Comparison of ENCODE assay signal across 32 mouse cellular contexts in genomic region chr8:72132417-72132816, GRCm38 (mm10). TPM values are rescaled to one million over a fixed set of nuclear protein-coding genes. Genes with fewer than 3 reads are reported as not detected.
DNase-seq lines count a peak whose midpoint lies in the region; ATAC-seq and TF ChIP-seq lines count a peak whose summit lies in the region.
"Had no signal": no experiment of that assay in that cellular context is flagged by ENCODE, and none has a peak within 500 bp of the region (broad histone marks: within the 10 kb centered on the region; RNA-seq: fewer than 3 reads in every experiment).

No protein-coding gene starts in this region.

- ATAC-seq in heart, embryonic 15.5 days (replicated peaks; ENCODE audit: insufficient number of reproducible peaks, insufficient read depth, low FRiP score, low read depth) = no peak
- ATAC-seq in lung, embryonic 14.5 days (ENCODE audit: insufficient read depth) = no peak
- no peak for ATAC-seq in neural tube, embryonic 13.5 days (ENCODE audit: low read depth)
- ATAC-seq in neural tube, embryonic 15.5 days (ENCODE audit: low FRiP score) = no peak
- ATAC-seq: forebrain, embryonic 16.5 days; hindbrain, embryonic 16.5 days; midbrain, embryonic 15.5 days had no signal

- H3K27me3 ChIP-seq in heart, embryonic 15.5 days = no peaks in the 10 kb centered on the region
- no peaks in the 10 kb centered on the region for H3K27me3 ChIP-seq in lung, embryonic 14.5 days (ENCODE audit: insufficient read depth, low read length)
- H3K27me3 ChIP-seq in neural tube, embryonic 13.5 days = no peaks in the 10 kb centered on the region
- H3K27me3 ChIP-seq in neural tube, embryonic 15.5 days (replicated peaks) = no peaks in the 10 kb centered on the region
- H3K27me3 ChIP-seq: embryonic facial prominence, embryonic 13.5 days; limb, embryonic 13.5 days; midbrain, embryonic 15.5 days had no signal

- no peaks in the 10 kb centered on the region for H3K9me3 ChIP-seq in heart, embryonic 15.5 days (replicated peaks)
- H3K9me3 ChIP-seq in lung, embryonic 14.5 days (ENCODE audit: low read depth, low read length) = no peaks in the 10 kb centered on the region
- H3K9me3 ChIP-seq in neural tube, embryonic 13.5 days = no peaks in the 10 kb centered on the region
- H3K9me3 ChIP-seq in neural tube, embryonic 15.5 days (replicated peaks) = no peaks in the 10 kb centered on the region
- H3K9me3 ChIP-seq: embryonic facial prominence, embryonic 13.5 days; heart, embryonic 10.5 days; limb, embryonic 13.5 days; midbrain, embryonic 10.5 days; midbrain, embryonic 15.5 days had no signal

- H3K9ac ChIP-seq in heart, embryonic 15.5 days = no peak overlapping the region
- H3K9ac ChIP-seq in lung, embryonic 14.5 days = no peak overlapping the region
- H3K9ac ChIP-seq in neural tube, embryonic 13.5 days = no peak overlapping the region
- no peak overlapping the region for H3K9ac ChIP-seq in neural tube, embryonic 15.5 days (replicated peaks)
- H3K9ac ChIP-seq: embryonic facial prominence, embryonic 13.5 days; limb, embryonic 13.5 days; midbrain, embryonic 15.5 days had no signal

- H3K27ac ChIP-seq in heart, embryonic 15.5 days = peak overlapping the region; percentile 99; the same call in 1 of the 2 replicates
- H3K27ac ChIP-seq in lung, embryonic 14.5 days (ENCODE audit: low read depth) = peak overlapping the region; percentile 43; the same call in 1 of the 2 replicates
- peak overlapping the region; percentile 33; the same call in 1 of the 2 replicates for H3K27ac ChIP-seq in neural tube, embryonic 13.5 days (replicated peaks)
- H3K27ac ChIP-seq in neural tube, embryonic 15.5 days (replicated peaks) = no peak overlapping the region
- H3K27ac ChIP-seq: layer of hippocampus, adult 2 months; left cerebral cortex, adult 2 months; limb, embryonic 13.5 days; macrophage; midbrain, embryonic 10.5 days; midbrain, embryonic 15.5 days had no signal

- H3K4me1 ChIP-seq in heart, embryonic 15.5 days (replicated peaks) = peaks cover 34% of the 10 kb centered on the region
- H3K4me1 ChIP-seq in lung, embryonic 14.5 days (ENCODE audit: insufficient read depth) = peaks cover 2% of the 10 kb centered on the region; the same call in 1 of the 2 replicates
- peaks cover 23% of the 10 kb centered on the region for H3K4me1 ChIP-seq in neural tube, embryonic 13.5 days (replicated peaks)
- peaks cover 16% of the 10 kb centered on the region for H3K4me1 ChIP-seq in neural tube, embryonic 15.5 days

- WGBS in heart, embryonic 15.5 days = 79% methylated on average over 1 of the region's 1 CpGs
- WGBS in lung, embryonic 14.5 days = 63% methylated on average over 1 of the region's 1 CpGs
- 79% methylated on average over 1 of the region's 1 CpGs for WGBS in neural tube, embryonic 13.5 days
- WGBS in neural tube, embryonic 15.5 days = 100% methylated on average over 1 of the region's 1 CpGs

- no peak overlapping the region for H3K4me3 ChIP-seq in heart, embryonic 15.5 days
- no peak overlapping the region for H3K4me3 ChIP-seq in lung, embryonic 14.5 days (ENCODE audit: low read depth, low read length)
- H3K4me3 ChIP-seq in neural tube, embryonic 13.5 days = no peak overlapping the region
- H3K4me3 ChIP-seq in neural tube, embryonic 15.5 days (replicated peaks) = no peak overlapping the region
- H3K4me3 ChIP-seq: embryonic facial prominence, embryonic 13.5 days; heart, embryonic 10.5 days; layer of hippocampus, adult 2 months; left cerebral cortex, adult 2 months; limb, embryonic 13.5 days; midbrain, embryonic 10.5 days; midbrain, embryonic 15.5 days had no signal

- no peak overlapping the region for H3K4me2 ChIP-seq in heart, embryonic 15.5 days
- H3K4me2 ChIP-seq in lung, embryonic 14.5 days = no peak overlapping the region
- H3K4me2 ChIP-seq in neural tube, embryonic 13.5 days = no peak overlapping the region
- H3K4me2 ChIP-seq in neural tube, embryonic 15.5 days = no peak overlapping the region
- H3K4me2 ChIP-seq: embryonic facial prominence, embryonic 13.5 days; limb, embryonic 13.5 days; liver, embryonic 11.5 days; midbrain, embryonic 15.5 days had no signal

- H3K36me3 ChIP-seq in heart, embryonic 15.5 days = no peaks in the 10 kb centered on the region
- no peaks in the 10 kb centered on the region for H3K36me3 ChIP-seq in lung, embryonic 14.5 days (ENCODE audit: insufficient read depth)
- H3K36me3 ChIP-seq in neural tube, embryonic 13.5 days = no peaks in the 10 kb centered on the region
- no peaks in the 10 kb centered on the region for H3K36me3 ChIP-seq in neural tube, embryonic 15.5 days
- H3K36me3 ChIP-seq: embryonic facial prominence, embryonic 13.5 days; heart, embryonic 10.5 days; limb, embryonic 13.5 days; midbrain, embryonic 15.5 days had no signal

- TF ChIP-seq CTCF in lung, embryonic 14.5 days (IDR thresholded peaks at IDR 0.05; ENCODE audit: low read depth) = no peak

- no peak for DNase-seq in heart, adult 8-10 months (ENCODE audit: low spot score)
- DNase-seq in lung, embryonic 14.5 days = no peak
- DNase-seq in lung, postnatal 10 days = no peak
- DNase-seq in embryo, embryonic 10.5 days (ENCODE audit: low spot score) = no peak
- DNase-seq: cerebellum, adult 11-12 months; cerebellum, adult 9-11 months; heart, postnatal 14 days; right cerebral cortex, postnatal 4 days had no signal

RNA-seq across cellular contexts. Expression of gene Tpm4, which starts 2.4 kb away (rescaled TPM):
- 330 and 373 TPM in 2 replicates for polyA plus RNA-seq in heart, embryonic 15.5 days (2015; fragmentation: Nextera tagmentation; extraction: Ambion mirVana)
- 100 to 1,000 TPM in 1 of 4 experiments, 10 to 100 TPM in 3; 58.6 to 106 (median 81.9) TPM for total RNA-seq in heart, adult 8-10 months (2022)
- polyA plus RNA-seq in lung, embryonic 14.5 days (2014; fragmentation: Nextera tagmentation; extraction: Ambion mirVana) = 849 and 861 TPM in 2 replicates
- polyA plus RNA-seq in neural tube, embryonic 13.5 days (2015; fragmentation: Nextera tagmentation; extraction: Ambion mirVana) = 230 and 274 TPM in 2 replicates
- 156 and 231 TPM in 2 replicates for polyA plus RNA-seq in neural tube, embryonic 15.5 days (2015; fragmentation: Nextera tagmentation; extraction: Ambion mirVana)

RNA-seq across cellular contexts. Expression of gene Olfr374, which starts 25.6 kb away (rescaled TPM):
- not detected in 2 replicates for polyA plus RNA-seq in heart, embryonic 15.5 days (2015; fragmentation: Nextera tagmentation; extraction: Ambion mirVana)
- not detected for total RNA-seq in heart, adult 8-10 months (2022)
- polyA plus RNA-seq in lung, embryonic 14.5 days (2014; fragmentation: Nextera tagmentation; extraction: Ambion mirVana) = 0.01 and 0.04 TPM in 2 replicates
- not detected in 2 replicates for polyA plus RNA-seq in neural tube, embryonic 13.5 days (2015; fragmentation: Nextera tagmentation; extraction: Ambion mirVana)
- 0.03 TPM in 2 replicates for polyA plus RNA-seq in neural tube, embryonic 15.5 days (2015; fragmentation: Nextera tagmentation; extraction: Ambion mirVana)
- total RNA-seq: adrenal gland, adult 18-20 months; adrenal gland, postnatal 25 days; gastrocnemius, adult 8-10 months; gastrocnemius, postnatal 4 days; heart, postnatal 14 days; layer of hippocampus, adult 2 months; layer of hippocampus, postnatal 14 days; left cerebral cortex, adult 2 months; left cerebral cortex, postnatal 25 days had no signal
- polyA plus RNA-seq: forebrain, embryonic 11.5 days; forebrain, embryonic 16.5 days; heart, embryonic 10.5 days; hindbrain, embryonic 11.5 days; limb, embryonic 13.5 days; liver, embryonic 11.5 days; liver, embryonic 16.5 days; macrophage; midbrain, embryonic 10.5 days; urinary bladder, adult 2 months had no signal

RNA-seq across cellular contexts. Expression of gene Rab8a, which starts 28.6 kb away (rescaled TPM):
- polyA plus RNA-seq in heart, embryonic 15.5 days (2015; fragmentation: Nextera tagmentation; extraction: Ambion mirVana) = 68.4 and 77.8 TPM in 2 replicates
- 10 to 100 TPM; 14.6 to 25.3 (median 19.5) TPM for total RNA-seq in heart, adult 8-10 months (2022)
- polyA plus RNA-seq in lung, embryonic 14.5 days (2014; fragmentation: Nextera tagmentation; extraction: Ambion mirVana) = 90.0 and 103 TPM in 2 replicates
- polyA plus RNA-seq in neural tube, embryonic 13.5 days (2015; fragmentation: Nextera tagmentation; extraction: Ambion mirVana) = 109 and 129 TPM in 2 replicates
- 76.7 and 96.5 TPM in 2 replicates for polyA plus RNA-seq in neural tube, embryonic 15.5 days (2015; fragmentation: Nextera tagmentation; extraction: Ambion mirVana)

RNA-seq across cellular contexts. Expression of gene Olfr373, which starts 49.4 kb away (rescaled TPM):
- polyA plus RNA-seq in heart, embryonic 15.5 days (2015; fragmentation: Nextera tagmentation; extraction: Ambion mirVana) = not detected in 2 replicates
- total RNA-seq in heart, adult 8-10 months (2022) = not detected
- not detected in 2 replicates for polyA plus RNA-seq in lung, embryonic 14.5 days (2014; fragmentation: Nextera tagmentation; extraction: Ambion mirVana)
- not detected in 2 replicates for polyA plus RNA-seq in neural tube, embryonic 13.5 days (2015; fragmentation: Nextera tagmentation; extraction: Ambion mirVana)
- polyA plus RNA-seq in neural tube, embryonic 15.5 days (2015; fragmentation: Nextera tagmentation; extraction: Ambion mirVana) = 0.04 TPM in 1 of 2 replicates, not detected in the other
- total RNA-seq: adrenal gland, adult 18-20 months; adrenal gland, postnatal 25 days; gastrocnemius, adult 8-10 months; gastrocnemius, postnatal 4 days; heart, postnatal 14 days; layer of hippocampus, adult 2 months; layer of hippocampus, postnatal 14 days; left cerebral cortex, adult 2 months; left cerebral cortex, postnatal 25 days had no signal
- polyA plus RNA-seq: embryonic facial prominence, embryonic 13.5 days; forebrain, embryonic 11.5 days; forebrain, embryonic 16.5 days; hindbrain, embryonic 11.5 days; hindbrain, embryonic 16.5 days; limb, embryonic 13.5 days; liver, embryonic 11.5 days; liver, embryonic 16.5 days; macrophage; midbrain, embryonic 15.5 days; urinary bladder, adult 2 months had no signal

RNA-seq across cellular contexts. Expression of gene Hsh2d, which starts 57.0 kb away (rescaled TPM):
- 0.20 and 0.27 TPM in 2 replicates for polyA plus RNA-seq in heart, embryonic 15.5 days (2015; fragmentation: Nextera tagmentation; extraction: Ambion mirVana)
- total RNA-seq in heart, adult 8-10 months (2022) = not detected
- 0.30 and 0.51 TPM in 2 replicates for polyA plus RNA-seq in lung, embryonic 14.5 days (2014; fragmentation: Nextera tagmentation; extraction: Ambion mirVana)
- not detected in 2 replicates for polyA plus RNA-seq in neural tube, embryonic 13.5 days (2015; fragmentation: Nextera tagmentation; extraction: Ambion mirVana)
- 0.70 TPM in 1 of 2 replicates, not detected in the other for polyA plus RNA-seq in neural tube, embryonic 15.5 days (2015; fragmentation: Nextera tagmentation; extraction: Ambion mirVana)
- total RNA-seq: adrenal gland, adult 18-20 months; adrenal gland, postnatal 25 days; gastrocnemius, adult 8-10 months; gastrocnemius, postnatal 4 days; layer of hippocampus, postnatal 14 days; left cerebral cortex, adult 2 months; left cerebral cortex, postnatal 25 days had no signal
- polyA plus RNA-seq: embryonic facial prominence, embryonic 13.5 days; forebrain, embryonic 11.5 days; forebrain, embryonic 16.5 days; hindbrain, embryonic 11.5 days; hindbrain, embryonic 16.5 days; limb, embryonic 13.5 days; midbrain, embryonic 10.5 days; midbrain, embryonic 15.5 days had no signal
